Mouse (Mus musculus) stomach, embryonic 16.5 days (tissue): ENCODE results near the gene Rab4a. TPM values are rescaled to one million over a fixed set of nuclear protein-coding genes. Genes with fewer than 3 reads are reported as not detected.
A peak's percentile ranks its signal among the peaks of the same experiment; 100 is the strongest.
"Not testable (repeated sequence)": the region's sequence is repeated elsewhere in the genome, so short reads cannot be mapped to it uniquely, and the experiment has no call there.

Experiments
- ATAC-seq: fragments of 200-750 bp; cut with Nextera tagmentation; 2 replicates; pipeline ENCODE4 v1.8.0; 2017; ENCODE audit warnings: moderate number of reproducible peaks, moderate TSS enrichment; ENCODE audit not compliant: insufficient read depth, low FRiP score
- H3K27ac ChIP-seq: fragments of 300-500 bp; sonication (generic); 2 replicates; pipeline ENCODE4 v1.5.1; 2014; ENCODE audit warnings: low read length
- H3K27me3 ChIP-seq: fragments of 300-500 bp; sonication (generic); 2 replicates; pipeline ENCODE4 v1.6.1; 2014; ENCODE audit warnings: low read length, control low read depth, mixed read lengths; ENCODE audit not compliant: control insufficient read depth, insufficient read depth
- H3K36me3 ChIP-seq: fragments of 300-500 bp; sonication (generic); 2 replicates; pipeline ENCODE4 v1.6.1; 2014; ENCODE audit warnings: low read length; ENCODE audit not compliant: control insufficient read depth, insufficient read depth
- H3K4me1 ChIP-seq: fragments of 300-500 bp; sonication (generic); 2 replicates; pipeline ENCODE4 v1.6.1; 2014; ENCODE audit warnings: low read length, control low read depth, mixed read lengths; ENCODE audit not compliant: control insufficient read depth, insufficient read depth
- H3K4me2 ChIP-seq: fragments of 300-500 bp; sonication (generic); 2 replicates; pipeline ENCODE4 v1.6.1; 2014; ENCODE audit warnings: low read depth, low read length, mixed read lengths
- H3K4me3 ChIP-seq: fragments of 300-500 bp; sonication (generic); replicated peaks from 2 replicates; pipeline ENCODE4 v1.5.1; 2014; ENCODE audit warnings: mild to moderate bottlenecking, low read length
- H3K9ac ChIP-seq: fragments of 300-500 bp; sonication (generic); 2 replicates; pipeline ENCODE4 v1.6.1; 2014; ENCODE audit warnings: low read length
- H3K9me3 ChIP-seq: fragments of 300-500 bp; sonication (generic); replicated peaks from 2 replicates; pipeline ENCODE4 v1.6.1; 2016; ENCODE audit warnings: low read length, control low read depth; ENCODE audit not compliant: control insufficient read depth
- WGBS: fragments of 180-500 bp; shearing (Covaris S2); extraction: QIAGEN DNeasy Blood & Tissue Kit; methylation state at CpG from one replicate; pipeline ENCODE4 v1.1.7; 2014; 5-methylcytosine and 5-hydroxymethylcytosine counted together
- polyA plus RNA-seq: library from polyadenylated mRNA; unstranded; fragments of >200 nt; fragmentation: Nextera tagmentation; extraction: Ambion mirVana; gene quantifications from 2 replicates; pipeline ENCODE4 v1.2.1, GENCODE M21; 2015

The Rab4a gene
- polyA plus RNA-seq, 1 experiment from 2014 or later, result 44.4 TPM

DNA sequence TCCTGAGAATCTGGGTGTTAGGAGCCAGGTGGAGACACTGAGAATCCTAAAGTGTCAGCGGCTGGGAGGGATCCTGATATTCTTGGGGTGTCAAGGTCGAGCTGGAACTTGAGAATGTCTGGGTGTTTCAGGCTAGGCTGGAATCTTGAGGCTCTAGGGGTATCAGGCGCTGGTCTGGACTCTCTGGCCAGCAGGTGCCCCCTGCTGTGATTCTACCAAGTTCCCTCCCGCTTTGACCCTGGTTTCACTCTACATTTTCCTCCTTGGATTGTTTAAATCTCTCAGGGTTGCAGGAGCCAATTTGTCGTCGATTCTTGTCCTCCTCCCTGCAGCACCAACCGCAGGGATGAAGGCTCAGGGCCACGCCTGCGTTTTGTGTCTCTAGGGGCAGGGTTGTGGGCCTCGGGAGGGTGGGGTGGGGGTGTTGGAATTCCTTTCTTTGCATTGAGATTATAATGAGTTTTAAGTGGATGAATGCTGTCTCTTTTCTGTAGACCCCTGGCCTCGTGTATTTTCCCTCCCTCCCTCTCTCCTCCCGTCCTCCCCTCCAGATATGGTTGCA, 670 bp downstream of the Rab4a start:
- H3K9me3 ChIP-seq, result no peaks in the 10 kb centered on the region
- H3K27ac ChIP-seq, result peak overlapping the region; percentile 84
- H3K9ac ChIP-seq, result peak overlapping the region; percentile 93
- H3K4me3 ChIP-seq, result peak overlapping the region; percentile 90
- H3K27me3 ChIP-seq, result no peaks in the 10 kb centered on the region
- no peak for ATAC-seq
- H3K4me1 ChIP-seq, result peaks cover 13% of the 10 kb centered on the region
- no peaks in the 10 kb centered on the region for H3K36me3 ChIP-seq
- H3K4me2 ChIP-seq, result peak overlapping the region; percentile 89
- 2% methylated on average over 12 of the region's 12 CpGs for WGBS

- ATAC-seq, result peak; percentile 56
- H3K9ac ChIP-seq, result peak overlapping the region; percentile 93
- H3K4me2 ChIP-seq, result peak overlapping the region; percentile 89
- peak overlapping the region; percentile 84; the same call in 1 of the 2 replicates for H3K27ac ChIP-seq
- H3K9me3 ChIP-seq, result no peaks in the 10 kb centered on the region
- peaks cover 13% of the 10 kb centered on the region for H3K4me1 ChIP-seq
- H3K27me3 ChIP-seq, result no peaks in the 10 kb centered on the region
- 4% methylated on average over 14 of the region's 14 CpGs for WGBS
- peak overlapping the region; percentile 90 for H3K4me3 ChIP-seq
- H3K36me3 ChIP-seq, result no peaks in the 10 kb centered on the region
Observed at GRCm38 (mm10) chr8:123807024-123807431, 1.2 kb downstream of the Rab4a start.

- ATAC-seq, result no peak
- WGBS, result 70% methylated on average over 6 of the region's 6 CpGs
Observed at GRCm38 (mm10) chr8:123807852-123808573, 2.2 kb downstream of the Rab4a start.

GRCm38 (mm10) chr8:123808671-123809070, 2.9 kb downstream of the Rab4a start:
- no peak for ATAC-seq
- no peaks in the 10 kb centered on the region for H3K27me3 ChIP-seq
- no peak overlapping the region for H3K27ac ChIP-seq
- WGBS, result 69% methylated on average over 7 of the region's 7 CpGs
- no peaks in the 10 kb centered on the region for H3K36me3 ChIP-seq
- peaks cover 16% of the 10 kb centered on the region for H3K4me1 ChIP-seq
- no peak overlapping the region for H3K4me2 ChIP-seq
- no peak overlapping the region for H3K9ac ChIP-seq
- no peaks in the 10 kb centered on the region for H3K9me3 ChIP-seq
- no peak overlapping the region for H3K4me3 ChIP-seq

More at GRCm38 (mm10) chr8:123807852-123808573, 2.2 kb downstream of the Rab4a start:
- no peaks in the 10 kb centered on the region for H3K27me3 ChIP-seq
- H3K9me3 ChIP-seq, result no peaks in the 10 kb centered on the region
- no peaks in the 10 kb centered on the region for H3K36me3 ChIP-seq
- H3K9ac ChIP-seq, result no peak overlapping the region
- no peak overlapping the region for H3K4me3 ChIP-seq
- H3K4me2 ChIP-seq, result peak overlapping the region; percentile 89; the same call in 1 of the 2 replicates
- no peak overlapping the region for H3K27ac ChIP-seq
- peaks cover 13% of the 10 kb centered on the region for H3K4me1 ChIP-seq

DNA sequence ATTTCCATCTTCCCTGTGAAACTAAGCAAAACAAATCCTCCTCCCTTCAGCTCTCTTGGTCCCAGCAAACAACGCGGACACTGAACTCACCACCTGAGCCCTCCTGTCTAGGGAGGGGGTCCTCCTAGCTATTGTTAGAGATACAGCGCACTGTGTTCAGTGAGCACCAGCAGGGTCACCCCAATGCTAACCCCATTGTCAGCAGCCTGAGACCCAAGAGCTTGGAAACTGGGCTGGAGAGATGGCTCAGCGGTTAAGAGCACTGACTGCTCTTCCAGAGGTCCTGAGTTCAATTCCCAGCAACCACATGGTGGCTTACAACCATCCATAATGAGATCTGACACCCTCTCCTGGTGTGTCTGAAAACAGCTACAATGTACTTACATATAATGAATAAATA, 3.6 kb downstream of the Rab4a start:
- not testable (repeated sequence) for H3K27me3 ChIP-seq, H3K27ac ChIP-seq, H3K9ac ChIP-seq, H3K9me3 ChIP-seq, H3K36me3 ChIP-seq, H3K4me2 ChIP-seq, ATAC-seq, H3K4me3 ChIP-seq
- peaks cover 16% of the 10 kb centered on the region for H3K4me1 ChIP-seq
- 83% methylated on average over 4 of the region's 4 CpGs for WGBS

DNA sequence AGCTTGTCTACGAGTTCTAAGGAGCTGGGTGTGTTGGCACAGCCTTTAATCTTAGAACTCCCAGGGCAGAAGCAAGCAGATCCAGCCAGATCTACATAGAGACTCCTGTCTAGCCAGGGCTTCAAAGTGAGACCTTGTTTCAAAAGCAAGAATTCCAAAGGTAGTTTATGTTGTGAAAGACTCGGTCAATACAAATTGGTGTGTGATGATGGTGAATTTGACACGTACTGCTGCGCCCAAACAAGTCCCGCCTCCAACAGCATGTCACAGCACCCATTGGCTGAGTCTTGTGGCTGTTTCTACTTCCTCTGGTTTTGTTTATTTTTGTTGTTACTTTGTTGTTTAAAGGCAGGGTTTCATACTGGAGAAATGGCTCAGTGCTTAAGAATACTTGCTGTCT, 6.4 kb downstream of the Rab4a start:
- Histone ChIP-seq H3K27ac (no peak overlapping the region), H3K4me3 (no peak overlapping the region), H3K9me3 (no peaks in the 10 kb centered on the region), H3K36me3 (no peaks in the 10 kb centered on the region), H3K4me1 (peaks cover 8% of the 10 kb centered on the region), H3K27me3 (no peaks in the 10 kb centered on the region), H3K4me2 (no peak overlapping the region), H3K9ac (no peak overlapping the region)
- no peak for ATAC-seq
- WGBS, result 87% methylated on average over 5 of the region's 5 CpGs

DNA sequence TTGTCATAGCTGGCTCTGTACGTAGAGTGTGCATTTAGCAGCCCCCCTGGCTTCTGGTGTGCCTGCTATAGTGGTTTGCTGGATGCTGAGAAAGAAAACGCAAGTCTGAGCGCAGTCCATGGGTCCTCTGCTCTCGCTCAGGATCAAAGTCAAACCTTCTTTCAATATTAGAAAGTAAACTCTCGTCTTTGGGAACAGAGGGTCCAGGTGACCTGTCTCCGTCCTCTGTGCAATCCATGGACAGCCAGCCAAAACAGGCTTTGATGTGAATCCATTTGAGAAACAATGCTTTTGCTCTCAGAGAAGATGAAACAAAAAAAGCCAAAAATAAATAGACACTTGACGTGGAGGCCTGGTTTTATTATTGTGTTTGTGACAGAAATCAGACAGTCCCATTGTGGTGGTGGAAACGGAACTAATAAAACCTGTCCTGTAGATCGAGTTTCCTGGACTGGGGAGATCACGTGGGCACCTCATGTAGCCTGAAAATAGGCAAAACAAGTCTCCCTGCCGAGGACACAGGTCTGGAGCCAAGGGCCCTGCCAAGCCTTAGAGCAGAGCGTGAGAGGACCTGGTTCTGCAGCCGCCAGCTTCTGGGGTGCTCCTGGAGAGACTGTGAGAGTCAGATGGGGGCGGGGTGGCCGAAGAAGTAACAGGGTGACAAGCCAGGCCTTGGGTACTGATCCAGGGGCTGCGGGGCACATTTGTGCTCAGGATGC, 7.5 kb downstream of the Rab4a start:
- Histone ChIP-seq H3K9me3 (no peaks in the 10 kb centered on the region), H3K27ac (no peak overlapping the region), H3K4me1 (peaks cover 4% of the 10 kb centered on the region; the same call in 1 of the 2 replicates), H3K36me3 (no peaks in the 10 kb centered on the region), H3K27me3 (no peaks in the 10 kb centered on the region), H3K4me3 (no peak overlapping the region), H3K4me2 (no peak overlapping the region), H3K9ac (0 out of 2 replicates have a peak overlapping the region, but pooled peaks have one; percentile 8)
- 69% methylated on average over 16 of the region's 16 CpGs for WGBS
- ATAC-seq, result peak; percentile 43; the same call in 1 of the 2 replicates

DNA sequence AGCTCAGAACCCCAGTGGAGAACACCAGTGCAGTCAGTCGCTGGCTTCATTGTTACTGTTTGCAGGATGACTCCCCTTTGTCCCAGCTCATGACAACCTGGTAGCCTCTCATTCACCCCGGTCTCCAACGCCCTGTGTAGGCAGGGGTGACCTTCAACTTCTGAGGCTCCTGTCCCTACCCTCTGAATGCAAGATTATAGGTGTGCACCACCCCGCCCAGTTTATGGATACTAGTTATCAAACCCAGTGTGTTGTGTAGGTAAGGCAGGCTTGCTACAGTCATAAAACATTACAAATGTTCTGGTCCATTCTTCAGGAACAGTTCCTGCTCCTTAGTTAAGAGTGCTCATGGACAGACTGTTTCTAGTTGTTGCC, 8.1 kb downstream of the Rab4a start:
- Histone ChIP-seq H3K27me3 (no peaks in the 10 kb centered on the region), H3K4me2 (no peak overlapping the region), H3K9me3 (no peaks in the 10 kb centered on the region), H3K4me1 (peaks cover 4% of the 10 kb centered on the region; the same call in 1 of the 2 replicates), H3K9ac (0 out of 2 replicates have a peak overlapping the region, but pooled peaks have one; percentile 8), H3K27ac (no peak overlapping the region), H3K36me3 (no peaks in the 10 kb centered on the region), H3K4me3 (no peak overlapping the region)
- ATAC-seq, result peak; percentile 30; the same call in 1 of the 2 replicates
- 77% methylated on average over 4 of the region's 4 CpGs for WGBS

DNA sequence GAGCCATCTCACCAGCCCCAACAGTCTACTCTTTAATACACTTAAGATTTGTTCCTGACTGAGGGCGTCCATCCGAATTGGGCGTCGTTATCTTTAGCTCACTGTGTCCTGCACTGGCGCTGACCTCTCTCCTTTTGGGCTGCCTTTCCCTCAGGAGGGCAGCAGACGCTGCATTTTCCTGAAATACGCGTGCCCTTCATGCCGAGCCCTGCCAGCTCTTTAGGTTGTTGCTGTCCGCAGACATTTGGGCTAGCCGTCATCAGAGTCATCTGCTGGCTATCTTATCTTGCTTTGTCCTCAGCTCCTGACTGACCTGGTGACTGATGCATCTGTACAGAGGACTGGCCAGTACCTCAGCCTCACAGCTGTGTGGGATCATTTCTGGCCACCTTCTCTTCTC, 9.5 kb downstream of the Rab4a start:
- Histone ChIP-seq H3K4me3 (no peak overlapping the region), H3K36me3 (no peaks in the 10 kb centered on the region), H3K27ac (no peak overlapping the region), H3K9ac (no peak overlapping the region), H3K4me1 (peaks cover 4% of the 10 kb centered on the region; the same call in 1 of the 2 replicates), H3K4me2 (no peak overlapping the region), H3K9me3 (no peaks in the 10 kb centered on the region), H3K27me3 (no peaks in the 10 kb centered on the region)
- no peak for ATAC-seq
- WGBS, result 80% methylated on average over 11 of the region's 11 CpGs
